Mouse (Mus musculus) thymus, postnatal 4 days (tissue): ENCODE measurements around the gene Camk1g.

Experiments used
- DNase-seq: peaks from one replicate; pipeline ENCODE4 v3.0.0; 2021

Camk1g gene

GRCm38 (mm10) chr1:193299995-193300394 is 70.1 kb downstream of the Camk1g start:
- no peak for DNase-seq

- DNase-seq: no peak
Observed at GRCm38 (mm10) chr1:193298141-193298765, 71.8 kb downstream of the Camk1g start.
